ENCODE assay signal across 17 mouse cellular contexts in the genomic region with DNA sequence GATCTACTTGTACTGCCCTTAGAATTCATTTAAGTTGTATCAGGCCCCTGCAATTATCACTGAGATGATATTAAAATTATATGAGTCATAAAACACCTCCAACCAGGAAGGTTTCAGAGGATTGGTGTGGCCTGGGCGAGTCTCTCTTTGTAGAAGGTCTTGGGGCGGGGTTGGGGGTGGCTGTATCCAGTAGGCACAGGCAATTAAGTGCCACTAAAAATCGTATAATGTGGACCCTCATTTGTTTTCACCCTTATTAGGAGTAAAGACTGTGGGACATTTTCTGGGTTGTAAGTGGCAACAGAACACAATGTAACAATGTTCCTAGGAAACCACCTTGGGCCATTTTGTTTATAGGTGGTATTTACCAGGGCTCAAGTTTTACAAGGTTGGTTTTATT. TPM values are rescaled to one million over a fixed set of nuclear protein-coding genes. Genes with fewer than 3 reads are reported as not detected.
"Had no signal": no experiment of that assay in that cellular context is flagged by ENCODE, and none has a peak within 500 bp of the region (broad histone marks: within the 10 kb centered on the region; RNA-seq: fewer than 3 reads in every experiment).

No protein-coding gene starts in this region.

- H3K27me3 ChIP-seq: neural tube, embryonic 13.5 days; neural tube, embryonic 15.5 days; stomach, embryonic 15.5 days had no signal

- H3K9ac ChIP-seq: neural tube, embryonic 13.5 days; neural tube, embryonic 15.5 days; stomach, embryonic 15.5 days had no signal

- H3K27ac ChIP-seq: neural tube, embryonic 13.5 days; neural tube, embryonic 15.5 days; stomach, embryonic 15.5 days; stomach, postnatal 0 days had no signal

- H3K4me3 ChIP-seq: neural tube, embryonic 13.5 days; neural tube, embryonic 15.5 days; stomach, embryonic 15.5 days had no signal

- H3K9me3 ChIP-seq: neural tube, embryonic 13.5 days; neural tube, embryonic 15.5 days; stomach, embryonic 15.5 days had no signal

- DNase-seq: retina, postnatal 1 day; right cerebral cortex, adult 18-20 months; right cerebral cortex, postnatal 14 days; right cerebral cortex, postnatal 25 days; right cerebral cortex, postnatal 4 days; spleen, adult 18-20 months; thymus, adult 18-20 months; thymus, adult 2 months; thymus, postnatal 14 days; thymus, postnatal 25 days; thymus, postnatal 36 days; thymus, postnatal 4 days had no signal

- H3K4me2 ChIP-seq: neural tube, embryonic 13.5 days; neural tube, embryonic 15.5 days; stomach, embryonic 15.5 days had no signal

- H3K4me1 ChIP-seq: stomach, embryonic 15.5 days had no signal

- H3K36me3 ChIP-seq: neural tube, embryonic 13.5 days; neural tube, embryonic 15.5 days; stomach, embryonic 15.5 days had no signal

RNA-seq across cellular contexts. Expression of a gene that starts 46.2 kb away (rescaled TPM):
- polyA plus RNA-seq: neural tube, embryonic 14.5 days; neural tube, embryonic 15.5 days had no signal
